Mouse (Mus musculus): ENCODE results near the gene Bloc1s5. TPM values are rescaled to one million over a fixed set of nuclear protein-coding genes. Genes with fewer than 3 reads are reported as not detected.

The Bloc1s5 gene
- polyA plus RNA-seq, 1 experiment: 7.6 TPM

DNA sequence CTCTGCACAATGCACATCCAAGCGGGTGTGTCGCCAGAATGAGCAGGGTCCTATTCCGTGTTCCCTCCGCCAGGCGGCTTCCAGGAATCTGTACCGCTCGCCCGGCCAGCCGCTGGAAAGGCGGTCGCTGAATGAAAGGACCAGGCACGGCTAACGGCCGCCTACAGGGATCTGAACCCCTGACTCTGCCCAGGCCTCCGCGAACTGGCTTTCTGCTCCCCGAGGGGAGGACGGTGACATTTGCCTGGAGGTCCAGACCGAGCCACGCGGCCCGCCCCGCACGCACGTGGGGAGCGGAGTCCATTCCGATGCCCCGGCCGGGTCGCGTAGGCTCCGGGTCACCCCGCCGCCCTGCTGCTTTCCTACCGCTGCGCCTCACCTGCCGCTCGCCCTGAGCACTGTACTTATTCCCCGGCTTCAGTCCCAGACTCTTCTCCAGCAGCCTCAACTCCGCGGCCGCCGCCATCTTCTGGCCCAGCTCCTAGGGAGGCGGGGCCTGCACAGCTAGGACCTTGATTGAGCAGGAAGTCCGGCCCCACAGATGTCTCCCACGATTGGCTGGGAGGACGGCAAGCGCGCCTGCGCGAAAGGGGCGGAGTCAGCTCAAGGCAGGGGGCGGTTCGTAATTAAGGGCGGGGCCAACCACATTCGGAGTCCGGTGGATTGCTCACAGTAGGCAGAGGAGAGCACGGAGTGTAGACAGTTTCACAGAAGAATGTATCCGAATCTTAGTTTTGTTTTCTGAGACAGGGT is 23.8 kb upstream of the Bloc1s5 start, which contains the start of gene Eef1e1:
TSS of gene Eef1e1 (minus strand) at position 531 of the 753 bp plus-strand sequence.
- TF ChIP-seq CTCF (conservative IDR thresholded peaks at IDR 0.05; ENCODE audit: insufficient read depth, insufficient read length, low read depth, low read length) (peak; percentile 59), POLR2A (IDR thresholded peaks at IDR 0.05; ENCODE audit: low read depth, low read length) (no peak)
- under 1% methylated on average over 59 of the region's 59 CpGs for WGBS

GRCm38 (mm10) chr13:38657865-38658264 is 23.0 kb upstream of the Bloc1s5 start:
- Histone ChIP-seq H3K36me3 (ENCODE audit: control insufficient read depth, insufficient read depth, low read length) (peaks cover 1% of the 10 kb centered on the region; the same call in 1 of the 2 replicates), H3K27me3 (replicated peaks; ENCODE audit: control insufficient read depth, insufficient read depth, low read length) (no peaks in the 10 kb centered on the region), H3K27ac (ENCODE audit: insufficient read depth, low read depth, low read length) (no peak overlapping the region), H3K4me1 (ENCODE audit: control insufficient read depth, insufficient read depth, low read length) (peaks cover 4% of the 10 kb centered on the region), H3K4me3 (ENCODE audit: insufficient read depth, low read depth, low read length) (0 out of 2 replicates have a peak overlapping the region, but pooled peaks have one; percentile 7)
- no peak for DNase-seq
- TF ChIP-seq POLR2A (IDR thresholded peaks at IDR 0.05; ENCODE audit: low read depth, low read length) (no peak), CTCF (conservative IDR thresholded peaks at IDR 0.05; ENCODE audit: insufficient read depth, insufficient read length, low read depth, low read length) (no peak)
- WGBS: 35% methylated on average over 4 of the region's 4 CpGs

More for the DNA sequence above, 23.8 kb upstream of the Bloc1s5 start, which contains the start of gene Eef1e1:
- H3K36me3 ChIP-seq (ENCODE audit: control insufficient read depth, insufficient read depth, low read length): peaks cover 1% of the 10 kb centered on the region; the same call in 1 of the 2 replicates
- H3K27ac ChIP-seq (ENCODE audit: insufficient read depth, low read depth, low read length): peak within 1 kb of the TSS; percentile 40; the same call in 1 of the 2 replicates
- H3K27me3 ChIP-seq (replicated peaks; ENCODE audit: control insufficient read depth, insufficient read depth, low read length): no peaks in the 10 kb centered on the region
- peaks cover 4% of the 10 kb centered on the region for H3K4me1 ChIP-seq (ENCODE audit: control insufficient read depth, insufficient read depth, low read length)
- peak; percentile 97 for DNase-seq
- H3K4me3 ChIP-seq (ENCODE audit: insufficient read depth, low read depth, low read length): peak within 1 kb of the TSS; percentile 92

DNA sequence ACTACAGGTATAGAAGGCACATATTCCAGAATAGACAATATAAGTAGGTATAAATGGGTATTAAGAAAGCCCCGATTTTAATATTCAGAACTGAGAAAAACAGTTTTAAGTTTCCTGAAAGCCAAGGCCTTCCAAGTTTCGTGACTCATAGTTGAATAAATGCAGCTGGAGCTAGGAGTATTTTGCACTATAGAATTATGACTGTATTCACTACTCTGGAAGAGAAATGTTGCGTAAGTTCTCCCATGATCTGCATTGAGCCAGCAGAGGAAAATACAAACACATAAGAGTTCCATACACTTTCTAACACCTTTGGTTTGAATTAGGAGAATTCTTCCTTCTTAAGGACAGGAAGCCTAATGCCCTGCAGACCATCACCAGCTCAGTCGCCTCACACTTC is 15.4 kb upstream of the Bloc1s5 start:
- no peak for DNase-seq
- WGBS: 93% methylated on average over 4 of the region's 4 CpGs
- H3K36me3 ChIP-seq (ENCODE audit: control insufficient read depth, insufficient read depth, low read length): peaks cover 6% of the 10 kb centered on the region

DNA sequence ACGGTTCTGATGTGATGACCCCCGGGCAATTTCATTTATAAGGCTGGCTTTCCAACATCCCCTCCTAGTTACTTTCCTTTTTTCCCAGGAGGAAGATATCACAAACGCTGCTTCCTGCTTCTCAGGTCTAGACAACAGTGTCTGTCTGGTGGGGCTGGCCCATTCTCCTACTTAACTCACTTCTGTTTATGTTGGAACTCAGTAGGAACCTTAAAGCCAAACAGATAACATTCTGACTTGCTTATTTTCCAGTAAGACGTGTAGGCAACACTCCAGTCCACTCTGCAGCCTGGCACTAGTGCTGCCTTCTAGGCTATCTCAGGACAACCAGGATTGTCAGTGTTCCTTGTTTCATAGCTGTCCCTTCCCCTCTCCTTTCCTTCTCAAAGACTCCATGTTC is 14.2 kb upstream of the Bloc1s5 start:
- TF ChIP-seq POLR2A (IDR thresholded peaks at IDR 0.05; ENCODE audit: low read depth, low read length): no peak
- no peak for TF ChIP-seq CTCF (conservative IDR thresholded peaks at IDR 0.05; ENCODE audit: insufficient read depth, insufficient read length, low read depth, low read length)
- no peaks in the 10 kb centered on the region; the same call in 1 of the 2 replicates for H3K4me1 ChIP-seq (ENCODE audit: control insufficient read depth, insufficient read depth, low read length)
- peaks cover 6% of the 10 kb centered on the region for H3K36me3 ChIP-seq (ENCODE audit: control insufficient read depth, insufficient read depth, low read length)
- no peak overlapping the region for H3K27ac ChIP-seq (ENCODE audit: insufficient read depth, low read depth, low read length)
- H3K4me3 ChIP-seq (ENCODE audit: insufficient read depth, low read depth, low read length): no peak overlapping the region
- WGBS: 84% methylated on average over 4 of the region's 4 CpGs
- H3K27me3 ChIP-seq (replicated peaks; ENCODE audit: control insufficient read depth, insufficient read depth, low read length): no peaks in the 10 kb centered on the region
- DNase-seq: no peak

More for the DNA sequence above, 15.4 kb upstream of the Bloc1s5 start:
- H3K27ac ChIP-seq (ENCODE audit: insufficient read depth, low read depth, low read length): no peak overlapping the region
- H3K27me3 ChIP-seq (replicated peaks; ENCODE audit: control insufficient read depth, insufficient read depth, low read length): no peaks in the 10 kb centered on the region
- H3K4me1 ChIP-seq (ENCODE audit: control insufficient read depth, insufficient read depth, low read length): no peaks in the 10 kb centered on the region; the same call in 1 of the 2 replicates
- no peak for TF ChIP-seq POLR2A (IDR thresholded peaks at IDR 0.05; ENCODE audit: low read depth, low read length)
- no peak for TF ChIP-seq CTCF (conservative IDR thresholded peaks at IDR 0.05; ENCODE audit: insufficient read depth, insufficient read length, low read depth, low read length)
- H3K4me3 ChIP-seq (ENCODE audit: insufficient read depth, low read depth, low read length): no peak overlapping the region

DNA sequence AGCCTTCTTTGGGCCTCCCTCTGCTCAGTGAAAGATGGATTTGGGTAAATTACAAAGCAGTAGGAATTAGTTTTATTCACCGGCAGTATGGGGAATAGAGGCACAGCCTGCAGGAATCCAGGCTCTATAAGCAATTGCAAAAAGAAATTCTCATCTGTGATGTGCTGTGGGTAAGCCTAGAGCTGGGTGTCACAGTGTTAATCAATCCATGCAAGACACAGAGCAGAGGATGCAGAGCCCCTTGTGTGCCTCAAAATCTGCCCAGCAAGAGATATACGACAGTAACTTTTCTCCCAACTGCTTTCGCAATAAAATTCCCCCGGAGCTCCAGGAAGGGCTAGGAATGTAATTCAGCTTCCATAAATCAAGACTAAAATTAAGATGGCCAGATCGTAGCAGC is 6.5 kb upstream of the Bloc1s5 start:
- 45% methylated on average over 5 of the region's 5 CpGs for WGBS
- no peak overlapping the region for H3K27ac ChIP-seq (ENCODE audit: insufficient read depth, low read depth, low read length)

DNA sequence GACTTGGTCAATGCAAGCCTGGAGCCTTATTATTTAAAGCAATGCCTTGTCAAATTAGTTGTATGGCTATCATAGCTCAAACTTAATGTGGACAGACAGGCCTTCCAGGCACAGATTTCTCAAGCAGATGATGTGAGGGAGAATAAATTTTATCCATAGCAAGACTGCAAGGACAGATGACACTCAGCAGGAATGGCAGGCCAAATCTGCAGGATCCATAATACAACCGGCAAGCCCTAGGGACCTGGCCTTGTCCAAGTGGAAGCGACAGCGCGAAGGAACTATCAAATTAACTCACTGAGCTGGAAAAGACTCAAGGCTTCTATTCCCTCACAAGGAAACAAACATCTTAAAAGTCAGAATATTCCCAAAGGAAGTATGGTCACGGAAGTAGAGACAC is 6.1 kb upstream of the Bloc1s5 start:
- Histone ChIP-seq H3K36me3 (ENCODE audit: control insufficient read depth, insufficient read depth, low read length) (peaks cover 2% of the 10 kb centered on the region), H3K4me1 (ENCODE audit: control insufficient read depth, insufficient read depth, low read length) (no peaks in the 10 kb centered on the region), H3K27me3 (replicated peaks; ENCODE audit: control insufficient read depth, insufficient read depth, low read length) (no peaks in the 10 kb centered on the region), H3K4me3 (ENCODE audit: insufficient read depth, low read depth, low read length) (no peak overlapping the region), H3K27ac (ENCODE audit: insufficient read depth, low read depth, low read length) (no peak overlapping the region)
- WGBS: 61% methylated on average over 5 of the region's 5 CpGs
- DNase-seq: no peak
- TF ChIP-seq POLR2A (IDR thresholded peaks at IDR 0.05; ENCODE audit: low read depth, low read length) (no peak), CTCF (conservative IDR thresholded peaks at IDR 0.05; ENCODE audit: insufficient read depth, insufficient read length, low read depth, low read length) (no peak)

More for the DNA sequence above, 6.5 kb upstream of the Bloc1s5 start:
- no peak for TF ChIP-seq CTCF (conservative IDR thresholded peaks at IDR 0.05; ENCODE audit: insufficient read depth, insufficient read length, low read depth, low read length)
- TF ChIP-seq POLR2A (IDR thresholded peaks at IDR 0.05; ENCODE audit: low read depth, low read length): no peak
- no peak for DNase-seq
- H3K27me3 ChIP-seq (replicated peaks; ENCODE audit: control insufficient read depth, insufficient read depth, low read length): no peaks in the 10 kb centered on the region
- H3K4me3 ChIP-seq (ENCODE audit: insufficient read depth, low read depth, low read length): no peak overlapping the region
- no peaks in the 10 kb centered on the region for H3K4me1 ChIP-seq (ENCODE audit: control insufficient read depth, insufficient read depth, low read length)
- peaks cover 2% of the 10 kb centered on the region for H3K36me3 ChIP-seq (ENCODE audit: control insufficient read depth, insufficient read depth, low read length)

GRCm38 (mm10) chr13:38638694-38639093 is 3.8 kb upstream of the Bloc1s5 start:
- Histone ChIP-seq H3K4me1 (ENCODE audit: control insufficient read depth, insufficient read depth, low read length) (no peaks in the 10 kb centered on the region), H3K27me3 (replicated peaks; ENCODE audit: control insufficient read depth, insufficient read depth, low read length) (no peaks in the 10 kb centered on the region), H3K27ac (ENCODE audit: insufficient read depth, low read depth, low read length) (no peak overlapping the region), H3K36me3 (ENCODE audit: control insufficient read depth, insufficient read depth, low read length) (no peaks in the 10 kb centered on the region; the same call in 1 of the 2 replicates), H3K4me3 (ENCODE audit: insufficient read depth, low read depth, low read length) (no peak overlapping the region)
- no peak for DNase-seq
- 73% methylated on average over 11 of the region's 11 CpGs for WGBS
- TF ChIP-seq CTCF (conservative IDR thresholded peaks at IDR 0.05; ENCODE audit: insufficient read depth, insufficient read length, low read depth, low read length): no peak
- no peak for TF ChIP-seq POLR2A (IDR thresholded peaks at IDR 0.05; ENCODE audit: low read depth, low read length)

All from kidney, adult 2 months (tissue).